8 mouse cellular contexts compared by ENCODE assay signal in genomic region chr2:174109991-174110782, GRCm38 (mm10). TPM values are rescaled to one million over a fixed set of nuclear protein-coding genes. Genes with fewer than 3 reads are reported as not detected.
DNase-seq lines count a peak whose midpoint lies in the region; ATAC-seq and TF ChIP-seq lines count a peak whose summit lies in the region.

Gene Npepl1 (plus strand): TSS chr2:174110349.

- H3K4me1 ChIP-seq in E14TG2a.4 (replicated peaks; ENCODE audit: low read depth, low read length): peaks cover 24% of the 10 kb centered on the region
- H3K4me1 ChIP-seq in forebrain, embryonic 16.5 days (replicated peaks; ENCODE audit: control insufficient read depth, insufficient read depth, low read length): peaks cover 11% of the 10 kb centered on the region
- H3K4me1 ChIP-seq in neural tube, embryonic 14.5 days (ENCODE audit: control insufficient read depth, insufficient read depth, low read length): 0 out of 2 replicates have a peak, but pooled peaks cover 2% of the 10 kb centered on the region
- H3K4me1 ChIP-seq in thymus, adult 2 months (replicated peaks; ENCODE audit: control insufficient read depth, insufficient read depth, low read length): peaks cover 16% of the 10 kb centered on the region

- ATAC-seq in forebrain, embryonic 16.5 days: peak; percentile 90
- peak; percentile 80 for ATAC-seq in neural tube, embryonic 14.5 days (ENCODE audit: low read depth)

- H3K36me3 ChIP-seq in E14TG2a.4 (ENCODE audit: insufficient read depth, low read length): peaks cover 14% of the 10 kb centered on the region
- no peaks in the 10 kb centered on the region for H3K36me3 ChIP-seq in forebrain, embryonic 16.5 days (ENCODE audit: control insufficient read depth, insufficient read depth)
- H3K36me3 ChIP-seq in neural tube, embryonic 14.5 days (ENCODE audit: control insufficient read depth, insufficient read depth, low read length): no peaks in the 10 kb centered on the region
- no peaks in the 10 kb centered on the region for H3K36me3 ChIP-seq in thymus, adult 2 months (ENCODE audit: control insufficient read depth, insufficient read depth, low read length)

- H3K27ac ChIP-seq in forebrain, embryonic 16.5 days (ENCODE audit: low read length): peak within 1 kb of the TSS; percentile 9; the same call in 1 of the 2 replicates
- peak within 1 kb of the TSS; percentile 35; the same call in 1 of the 2 replicates for H3K27ac ChIP-seq in neural tube, embryonic 14.5 days (ENCODE audit: low read depth, low read length)
- H3K27ac ChIP-seq in thymus, adult 2 months (ENCODE audit: control insufficient read depth, insufficient read depth, low read length): 0 out of 2 replicates have a peak within 1 kb of the TSS, but pooled peaks have one; percentile 7

- no peak for TF ChIP-seq CTCF in E14TG2a.4 (conservative IDR thresholded peaks at IDR 0.05; ENCODE audit: low read length)
- TF ChIP-seq CTCF in thymus, adult 2 months (IDR thresholded peaks at IDR 0.05; ENCODE audit: borderline replicate concordance, control insufficient read depth, extremely low read depth, insufficient read depth, low read length, poor library complexity): peak; percentile 40; the same call in 1 of the 2 replicates

- 3% methylated on average over 42 of the region's 90 CpGs for WGBS in forebrain, embryonic 16.5 days
- under 1% methylated on average over 81 of the region's 90 CpGs for WGBS in large intestine, adult 2 months
- 2% methylated on average over 81 of the region's 90 CpGs for WGBS in neural tube, embryonic 14.5 days
- WGBS in thymus, adult 2 months: 4% methylated on average over 66 of the region's 90 CpGs

- DNase-seq in cerebellum, adult 11-12 months: peak; percentile 76
- peak; percentile 84 to 87 for DNase-seq in heart, postnatal 14 days
- DNase-seq in large intestine, adult 2 months (ENCODE audit: low read depth, low spot score): no peak
- DNase-seq in lung, adult 18-20 months: peak; percentile 57 to 69
- DNase-seq in thymus, adult 2 months: peak; percentile 69

- intact Hi-C loops in heart, postnatal 14 days (cut with DNase I): loop anchor here (5.0 to 10.0 kb wide), 3 partner anchors 33 to 325 kb away; partner anchors contain the start of genes Ctsz and Stx16

- peak within 1 kb of the TSS; percentile 81 for H3K9ac ChIP-seq in forebrain, embryonic 16.5 days (replicated peaks; ENCODE audit: low read depth, low read length)
- H3K9ac ChIP-seq in neural tube, embryonic 14.5 days (replicated peaks; ENCODE audit: low read depth, low read length): peak within 1 kb of the TSS; percentile 71

- peaks cover 46% of the 10 kb centered on the region for H3K27me3 ChIP-seq in E14TG2a.4 (ENCODE audit: insufficient read depth, low read length)
- no peaks in the 10 kb centered on the region for H3K27me3 ChIP-seq in forebrain, embryonic 16.5 days (replicated peaks; ENCODE audit: control insufficient read depth, insufficient read depth, low read length)
- H3K27me3 ChIP-seq in neural tube, embryonic 14.5 days (ENCODE audit: control insufficient read depth, insufficient read depth, low read length): no peaks in the 10 kb centered on the region
- H3K27me3 ChIP-seq in thymus, adult 2 months (ENCODE audit: control insufficient read depth, insufficient read depth, low read length): no peaks in the 10 kb centered on the region

- peak within 1 kb of the TSS; percentile 75 for H3K4me2 ChIP-seq in forebrain, embryonic 16.5 days (ENCODE audit: low read length)
- H3K4me2 ChIP-seq in neural tube, embryonic 14.5 days (ENCODE audit: low read depth, low read length): peak within 1 kb of the TSS; percentile 59

- no peaks in the 10 kb centered on the region for H3K9me3 ChIP-seq in E14TG2a.4 (ENCODE audit: low read length)
- no peaks in the 10 kb centered on the region for H3K9me3 ChIP-seq in forebrain, embryonic 16.5 days (ENCODE audit: control insufficient read depth, low read length)
- H3K9me3 ChIP-seq in neural tube, embryonic 14.5 days (ENCODE audit: control insufficient read depth, low read length): no peaks in the 10 kb centered on the region

- H3K4me3 ChIP-seq in E14TG2a.4 (replicated peaks; ENCODE audit: low read length): peak within 1 kb of the TSS; percentile 80
- H3K4me3 ChIP-seq in forebrain, embryonic 16.5 days (replicated peaks; ENCODE audit: low read length): peak within 1 kb of the TSS; percentile 50
- H3K4me3 ChIP-seq in neural tube, embryonic 14.5 days (ENCODE audit: low read depth, low read length): peak within 1 kb of the TSS; percentile 36
- peak within 1 kb of the TSS; percentile 76 for H3K4me3 ChIP-seq in thymus, adult 2 months (ENCODE audit: control insufficient read depth, insufficient read depth, low read length)

- TF ChIP-seq POLR2A in thymus, adult 2 months (IDR thresholded peaks at IDR 0.05; ENCODE audit: control insufficient read depth, extremely low read depth, insufficient read depth, low read length, poor library complexity): 0 out of 2 replicates have a peak, but pooled peaks have one; percentile 49

RNA-seq across cellular contexts. Expression of gene Npepl1, which starts in this region (rescaled TPM):
- polyA plus RNA-seq in forebrain, embryonic 16.5 days (2015; fragmentation: Nextera tagmentation; extraction: Ambion mirVana): 19.3 and 21.7 TPM in 2 replicates
- total RNA-seq in heart, postnatal 14 days (2021): 10 to 100 TPM; 54.6 to 57.4 TPM
- 69.5 and 85.8 TPM in 2 replicates for polyA plus RNA-seq in large intestine, adult 2 months (2012; rRNA removed)
- polyA plus RNA-seq in neural tube, embryonic 14.5 days (2014; fragmentation: Nextera tagmentation; extraction: Ambion mirVana): 7.7 and 13.2 TPM in 2 replicates
- polyA plus RNA-seq in thymus, adult 2 months (2012; rRNA removed): 136 and 146 TPM in 2 replicates
